Mouse (Mus musculus) cerebellum, adult 9-10 months (tissue): ENCODE data around the gene Eif1ax.
"Not testable (repeated sequence)": the region's sequence is repeated elsewhere in the genome, so short reads cannot be mapped to it uniquely, and the experiment has no call there.

ENCODE experiments used
- DNase-seq: peaks from one replicate; pipeline ENCODE4 v3.0.0; 2022

The Eif1ax gene

GRCm38 (mm10) chrX:159371831-159372752, at the start of gene Eif1ax:
Gene Eif1ax (plus strand): TSS chrX:159372178.
- DNase-seq: peak; percentile 64

- DNase-seq: no peak
These were observed 7.5 kb upstream of the Eif1ax start for GRCm38 (mm10) chrX:159364506-159364905.

- DNase-seq: no peak
These were observed 771 bp downstream of the Eif1ax start for GRCm38 (mm10) chrX:159372753-159373144.

- no peak for DNase-seq
These were observed 15.1 kb downstream of the Eif1ax start for GRCm38 (mm10) chrX:159387105-159387504.

- no peak for DNase-seq
These were observed 17.0 kb downstream of the Eif1ax start for GRCm38 (mm10) chrX:159388953-159389352.

GRCm38 (mm10) chrX:159390347-159390962, 18.5 kb downstream of the Eif1ax start:
- no peak for DNase-seq

- DNase-seq: no peak
These were observed 19.3 kb downstream of the Eif1ax start for GRCm38 (mm10) chrX:159391239-159391638.

- peak; percentile 34 for DNase-seq
These were observed 37.3 kb downstream of the Eif1ax start for GRCm38 (mm10) chrX:159409253-159409652.

- peak; percentile 60 for DNase-seq
These were observed 42.3 kb downstream of the Eif1ax start, which contains the start of gene Map7d2 for GRCm38 (mm10) chrX:159414130-159414828. Gene Map7d2 (plus strand): TSS chrX:159414572.

- DNase-seq: peak; percentile 26
These were observed 43.1 kb downstream of the Eif1ax start for GRCm38 (mm10) chrX:159414829-159415673.

- DNase-seq: not testable (repeated sequence)
These were observed 58.5 kb downstream of the Eif1ax start for GRCm38 (mm10) chrX:159430507-159430906.
